Mouse (Mus musculus): ENCODE measurements around the gene Polg. TPM values are rescaled to one million over a fixed set of nuclear protein-coding genes. Genes with fewer than 3 reads are reported as not detected.
A peak's percentile ranks its signal among the peaks of the same experiment; 100 is the strongest.

The Polg gene
- polyA plus RNA-seq (2015; fragmentation: Nextera tagmentation; extraction: Ambion mirVana): 18.0 and 21.8 TPM in 2 replicates

DNA sequence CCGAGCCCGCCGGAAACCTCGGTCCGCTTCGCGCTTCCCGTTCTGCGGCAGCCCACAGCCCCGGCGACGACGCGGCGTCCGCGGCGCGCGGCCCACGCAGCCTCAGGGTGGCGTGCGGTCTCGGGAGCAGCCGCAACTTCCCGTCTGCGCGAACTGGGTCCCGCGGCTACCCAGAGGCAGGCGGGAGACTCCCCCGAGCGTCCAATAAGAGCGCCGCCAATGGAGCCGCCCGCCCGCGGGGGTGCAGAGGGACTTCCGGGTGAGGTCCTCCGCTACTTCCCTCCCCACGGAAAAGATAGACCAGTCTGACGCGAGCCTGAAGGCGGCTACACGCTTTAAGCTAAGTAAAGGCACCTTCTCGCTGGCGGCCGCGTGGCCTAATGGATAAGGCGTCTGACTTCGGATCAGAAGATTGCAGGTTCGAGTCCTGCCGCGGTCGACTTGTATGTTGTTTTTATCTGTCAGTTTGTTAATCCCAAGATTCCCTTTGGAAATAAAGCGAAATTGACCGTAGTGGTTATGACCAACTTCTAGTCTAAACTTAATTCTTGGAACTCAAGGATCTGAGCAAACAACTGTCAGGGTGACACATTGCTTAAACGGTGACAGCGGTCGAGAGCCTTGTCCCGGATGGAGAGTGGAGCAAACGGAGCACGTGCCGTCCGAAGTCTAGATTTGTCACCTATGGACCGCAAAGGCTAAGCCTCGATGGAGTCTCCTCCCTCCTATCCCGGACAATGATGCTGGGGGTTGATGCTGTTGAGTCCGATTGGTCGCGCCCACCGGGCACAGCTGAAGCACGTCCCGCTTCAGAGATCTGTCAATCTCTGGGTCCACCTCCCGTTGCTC lies at the start of gene Polg:
TSS of gene Polg (minus strand) at position 310 of the 849 bp plus-strand sequence.
- WGBS (ENCODE audit: insufficient replicate concordance): under 1% methylated on average over 76 of the region's 76 CpGs
- Histone ChIP-seq H3K4me3 (replicated peaks) (peak within 1 kb of the TSS; percentile 90), H3K4me1 (replicated peaks) (peaks cover 57% of the 10 kb centered on the region), H3K9me3 (replicated peaks) (no peaks in the 10 kb centered on the region), H3K27me3 (peaks cover 27% of the 10 kb centered on the region), H3K4me2 (peak within 1 kb of the TSS; percentile 97), H3K36me3 (replicated peaks) (peaks cover 31% of the 10 kb centered on the region), H3K9ac (peak within 1 kb of the TSS; percentile 88), H3K27ac (replicated peaks) (peak within 1 kb of the TSS; percentile 87)
- peak; percentile 94 for ATAC-seq (ENCODE audit: insufficient read depth)

DNA sequence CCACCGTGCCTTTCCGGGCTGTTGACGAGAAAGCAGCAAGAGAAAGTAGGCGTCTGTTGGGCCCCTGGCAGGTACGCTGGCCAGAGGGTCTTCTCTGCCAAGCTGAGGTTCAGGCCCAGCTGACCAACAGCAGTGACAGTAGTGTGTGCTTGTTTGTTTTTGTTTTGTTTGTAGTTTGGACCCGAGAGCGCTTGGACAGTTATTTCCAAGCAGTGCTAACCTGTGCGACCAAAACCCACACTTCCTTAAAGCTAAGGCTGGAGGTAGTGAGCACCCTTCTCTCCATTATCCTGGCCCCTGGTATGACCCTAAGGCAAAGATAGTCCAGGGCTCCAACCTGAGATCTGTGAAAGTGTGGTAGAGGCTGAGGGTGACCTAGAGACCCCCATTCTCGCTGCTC lies 49.7 kb upstream of the Polg start:
- no peak overlapping the region for H3K9ac ChIP-seq
- H3K4me1 ChIP-seq (replicated peaks): 0 out of 2 replicates have a peak, but pooled peaks cover 5% of the 10 kb centered on the region
- no peak overlapping the region for H3K27ac ChIP-seq (replicated peaks)
- peaks cover 99% of the 10 kb centered on the region for H3K27me3 ChIP-seq
- H3K36me3 ChIP-seq (replicated peaks): no peaks in the 10 kb centered on the region
- ATAC-seq (ENCODE audit: insufficient read depth): no peak
- 30% methylated on average over 9 of the region's 9 CpGs for whole genome bisulfite sequencing (ENCODE audit: insufficient replicate concordance)
- no peaks in the 10 kb centered on the region for H3K9me3 ChIP-seq (replicated peaks)
- 0 out of 2 replicates have a peak overlapping the region, but pooled peaks have one; percentile 28 for H3K4me3 ChIP-seq (replicated peaks)
- H3K4me2 ChIP-seq: no peak overlapping the region

DNA sequence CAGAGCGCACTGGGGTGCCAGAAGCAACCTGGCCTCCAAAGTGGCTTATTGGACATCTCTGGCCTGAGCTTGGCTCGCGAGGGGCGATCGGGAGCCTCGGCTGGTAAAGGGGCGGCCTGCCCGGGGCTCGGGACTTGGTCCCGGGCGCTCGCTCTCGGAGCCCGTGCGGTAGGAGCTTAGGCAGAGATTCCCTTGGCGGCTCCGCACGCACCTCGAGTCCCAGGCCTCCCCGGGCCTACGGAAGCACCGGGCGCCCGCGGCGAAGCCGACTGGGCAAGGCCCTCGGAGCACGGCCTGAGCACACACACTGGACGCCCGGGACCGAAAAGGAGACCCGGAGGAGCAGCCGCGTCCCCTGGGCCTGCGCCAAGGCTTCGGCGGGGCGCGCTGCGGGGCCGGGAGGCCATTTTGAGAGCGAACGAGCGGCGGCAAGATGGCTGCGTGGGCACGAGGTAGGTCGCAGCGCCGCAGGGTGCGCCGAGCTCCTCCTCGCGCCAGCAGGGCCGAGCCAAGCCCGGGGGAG lies 49.1 kb upstream of the Polg start:
- Histone ChIP-seq H3K27me3 (peaks cover 100% of the 10 kb centered on the region), H3K4me2 (peak overlapping the region; percentile 51), H3K4me3 (replicated peaks) (peak overlapping the region; percentile 28; the same call in 1 of the 2 replicates), H3K4me1 (replicated peaks) (0 out of 2 replicates have a peak, but pooled peaks cover 5% of the 10 kb centered on the region), H3K9me3 (replicated peaks) (no peaks in the 10 kb centered on the region), H3K27ac (replicated peaks) (no peak overlapping the region), H3K36me3 (replicated peaks) (no peaks in the 10 kb centered on the region), H3K9ac (no peak overlapping the region)
- no peak for ATAC-seq (ENCODE audit: insufficient read depth)
- 2% methylated on average over 57 of the region's 57 CpGs for WGBS (ENCODE audit: insufficient replicate concordance)

DNA sequence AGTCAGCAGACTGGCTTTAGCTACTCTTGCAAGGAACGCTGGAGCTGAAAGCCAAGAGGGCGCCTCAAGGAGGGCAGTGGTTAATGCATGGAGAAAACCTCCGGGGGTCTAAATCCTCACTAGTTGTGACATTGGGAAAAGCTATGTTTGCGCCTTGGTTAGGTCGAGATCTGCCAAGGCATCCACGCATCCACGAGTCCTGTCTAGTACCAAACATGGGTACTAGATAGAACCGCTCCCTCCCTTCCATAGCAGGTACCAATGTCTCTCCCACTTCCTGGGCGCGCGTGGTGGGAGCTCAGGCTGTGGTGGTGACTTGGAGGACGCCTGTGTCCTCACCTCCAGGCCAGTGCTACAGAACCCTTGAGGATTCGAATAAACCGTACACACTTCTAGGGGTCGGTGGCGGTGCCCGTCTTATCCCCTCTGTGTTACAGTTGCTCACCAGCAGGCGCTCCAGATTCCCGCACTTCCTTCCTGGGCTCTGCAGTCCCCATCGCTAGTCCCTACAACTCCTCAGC lies 48.3 kb upstream of the Polg start:
- ATAC-seq (ENCODE audit: insufficient read depth): no peak
- no peak overlapping the region for H3K4me3 ChIP-seq (replicated peaks)
- no peak overlapping the region for H3K4me2 ChIP-seq
- no peaks in the 10 kb centered on the region for H3K9me3 ChIP-seq (replicated peaks)
- 0 out of 2 replicates have a peak, but pooled peaks cover 5% of the 10 kb centered on the region for H3K4me1 ChIP-seq (replicated peaks)
- no peaks in the 10 kb centered on the region for H3K36me3 ChIP-seq (replicated peaks)
- WGBS (ENCODE audit: insufficient replicate concordance): 4% methylated on average over 20 of the region's 20 CpGs
- H3K27ac ChIP-seq (replicated peaks): no peak overlapping the region
- H3K9ac ChIP-seq: no peak overlapping the region
- H3K27me3 ChIP-seq: peaks cover 100% of the 10 kb centered on the region

DNA sequence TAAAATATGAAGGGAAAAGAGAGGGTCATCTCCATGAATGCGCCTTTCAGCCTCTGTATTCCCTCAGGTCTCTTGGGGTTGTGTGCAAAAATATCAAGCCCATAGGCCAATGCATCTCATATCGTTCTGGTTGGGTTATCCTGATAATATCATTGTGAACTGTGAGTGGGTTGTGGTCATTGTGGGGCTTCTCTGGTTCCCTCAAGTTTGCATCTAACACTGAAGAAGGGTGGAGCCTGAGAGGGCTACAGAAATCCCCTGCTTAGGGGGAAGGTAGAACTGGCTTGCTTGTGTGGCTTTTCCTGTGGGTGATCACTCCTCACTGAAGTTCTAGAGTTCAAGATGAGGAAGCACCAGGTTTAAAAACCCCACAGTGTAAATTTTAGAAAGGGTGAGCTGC lies 47.3 kb upstream of the Polg start:
- Histone ChIP-seq H3K9ac (no peak overlapping the region), H3K4me2 (no peak overlapping the region), H3K9me3 (replicated peaks) (no peaks in the 10 kb centered on the region), H3K36me3 (replicated peaks) (no peaks in the 10 kb centered on the region), H3K27ac (replicated peaks) (no peak overlapping the region), H3K4me1 (replicated peaks) (0 out of 2 replicates have a peak, but pooled peaks cover 10% of the 10 kb centered on the region), H3K27me3 (peaks cover 100% of the 10 kb centered on the region), H3K4me3 (replicated peaks) (no peak overlapping the region)
- ATAC-seq (ENCODE audit: insufficient read depth): no peak
- WGBS (ENCODE audit: insufficient replicate concordance): 9% methylated on average over 2 of the region's 2 CpGs

DNA sequence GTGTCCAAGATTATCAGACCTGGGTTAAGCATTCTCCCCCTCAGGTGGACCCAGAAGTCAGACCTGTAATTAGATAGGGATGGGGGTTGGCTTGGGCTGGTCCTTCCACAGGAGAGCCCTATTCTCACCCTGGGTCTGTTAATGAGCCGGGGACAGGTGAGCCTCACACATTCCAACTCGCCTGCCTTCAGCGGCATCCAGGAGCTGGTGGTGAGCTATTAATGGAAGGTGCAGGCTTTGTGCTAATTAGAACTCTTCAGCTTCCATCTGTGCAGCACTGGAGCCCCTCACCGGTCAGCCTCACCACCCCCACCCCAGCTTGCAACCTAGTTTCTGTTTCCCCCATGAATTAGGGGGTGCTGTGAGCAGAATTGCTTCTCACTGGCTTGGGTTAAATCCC lies 46.3 kb upstream of the Polg start:
- Histone ChIP-seq H3K27me3 (peaks cover 100% of the 10 kb centered on the region), H3K4me2 (no peak overlapping the region), H3K4me1 (replicated peaks) (0 out of 2 replicates have a peak, but pooled peaks cover 11% of the 10 kb centered on the region), H3K9ac (no peak overlapping the region), H3K36me3 (replicated peaks) (no peaks in the 10 kb centered on the region), H3K4me3 (replicated peaks) (no peak overlapping the region), H3K27ac (replicated peaks) (no peak overlapping the region), H3K9me3 (replicated peaks) (no peaks in the 10 kb centered on the region)
- ATAC-seq (ENCODE audit: insufficient read depth): no peak
- WGBS (ENCODE audit: insufficient replicate concordance): 9% methylated on average over 4 of the region's 4 CpGs

DNA sequence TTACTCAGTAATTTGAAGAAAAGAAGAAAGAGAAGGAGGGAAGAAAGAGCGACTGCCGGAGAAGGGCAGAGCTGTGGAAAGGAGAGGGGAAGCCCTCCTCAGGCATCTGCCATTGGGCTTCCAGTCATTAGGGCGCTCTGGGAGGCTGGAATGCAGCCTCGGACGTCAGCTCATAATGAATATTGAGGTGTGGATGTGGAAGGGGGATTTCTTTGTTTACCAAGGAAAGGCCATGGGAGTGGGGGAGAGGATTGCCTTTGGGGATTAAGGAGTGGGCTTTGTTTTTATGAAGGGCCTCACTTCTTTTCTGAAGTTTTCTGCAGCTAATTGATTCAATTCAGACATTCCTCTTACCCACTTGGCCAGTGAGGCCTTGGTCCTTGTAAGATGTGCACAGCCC lies 45.5 kb upstream of the Polg start:
- Histone ChIP-seq H3K4me3 (replicated peaks) (no peak overlapping the region), H3K4me2 (no peak overlapping the region), H3K9ac (no peak overlapping the region), H3K36me3 (replicated peaks) (no peaks in the 10 kb centered on the region), H3K27me3 (peaks cover 100% of the 10 kb centered on the region), H3K27ac (replicated peaks) (no peak overlapping the region), H3K4me1 (replicated peaks) (0 out of 2 replicates have a peak, but pooled peaks cover 11% of the 10 kb centered on the region), H3K9me3 (replicated peaks) (no peaks in the 10 kb centered on the region)
- 10% methylated on average over 5 of the region's 5 CpGs for WGBS (ENCODE audit: insufficient replicate concordance)
- no peak for ATAC-seq (ENCODE audit: insufficient read depth)

DNA sequence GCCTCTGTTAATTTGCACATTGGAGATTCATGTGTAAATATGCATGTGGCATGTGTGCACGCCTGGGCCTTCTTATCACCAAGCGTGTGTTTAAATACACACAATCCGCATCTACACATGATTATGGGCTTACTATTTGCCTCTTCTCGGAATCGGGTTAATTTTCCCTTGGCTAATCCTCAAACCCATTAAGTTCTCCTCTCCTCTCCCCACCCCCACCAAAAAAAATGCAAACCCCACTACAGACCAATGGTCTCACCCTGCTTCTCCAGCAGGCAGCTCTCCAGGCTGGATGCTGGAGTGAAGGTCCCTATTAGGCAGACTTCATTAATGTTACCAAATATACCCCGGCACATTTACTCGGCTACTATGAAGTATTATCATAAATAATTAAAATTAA lies 45.0 kb upstream of the Polg start:
- Histone ChIP-seq H3K4me3 (replicated peaks) (no peak overlapping the region), H3K9ac (no peak overlapping the region), H3K9me3 (replicated peaks) (no peaks in the 10 kb centered on the region), H3K27ac (replicated peaks) (no peak overlapping the region), H3K4me1 (replicated peaks) (0 out of 2 replicates have a peak, but pooled peaks cover 11% of the 10 kb centered on the region), H3K27me3 (peaks cover 100% of the 10 kb centered on the region), H3K36me3 (replicated peaks) (no peaks in the 10 kb centered on the region), H3K4me2 (no peak overlapping the region)
- no peak for ATAC-seq (ENCODE audit: insufficient read depth)
- WGBS (ENCODE audit: insufficient replicate concordance): 14% methylated on average over 7 of the region's 7 CpGs

DNA sequence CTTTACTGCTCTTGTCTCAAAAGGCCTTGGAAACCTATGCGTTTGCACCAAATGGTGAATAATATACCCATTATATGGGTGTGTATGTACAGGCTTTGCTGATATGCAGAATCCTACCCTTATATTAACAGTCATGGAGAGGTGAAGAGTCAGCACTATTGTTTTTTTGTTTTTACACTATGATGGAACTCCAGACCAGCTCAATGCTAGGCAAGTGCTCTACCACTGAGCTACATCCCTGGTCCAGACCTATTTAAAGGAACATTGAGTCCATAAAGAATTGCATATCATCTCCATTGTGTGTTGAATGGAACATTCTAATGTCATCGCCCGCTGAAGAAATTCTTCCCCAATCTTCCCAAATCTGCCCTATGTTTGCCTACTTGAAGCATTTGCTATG lies 44.5 kb upstream of the Polg start:
- H3K27me3 ChIP-seq: peaks cover 100% of the 10 kb centered on the region
- 19% methylated on average over 3 of the region's 3 CpGs for WGBS (ENCODE audit: insufficient replicate concordance)
- no peak overlapping the region for H3K4me3 ChIP-seq (replicated peaks)

DNA sequence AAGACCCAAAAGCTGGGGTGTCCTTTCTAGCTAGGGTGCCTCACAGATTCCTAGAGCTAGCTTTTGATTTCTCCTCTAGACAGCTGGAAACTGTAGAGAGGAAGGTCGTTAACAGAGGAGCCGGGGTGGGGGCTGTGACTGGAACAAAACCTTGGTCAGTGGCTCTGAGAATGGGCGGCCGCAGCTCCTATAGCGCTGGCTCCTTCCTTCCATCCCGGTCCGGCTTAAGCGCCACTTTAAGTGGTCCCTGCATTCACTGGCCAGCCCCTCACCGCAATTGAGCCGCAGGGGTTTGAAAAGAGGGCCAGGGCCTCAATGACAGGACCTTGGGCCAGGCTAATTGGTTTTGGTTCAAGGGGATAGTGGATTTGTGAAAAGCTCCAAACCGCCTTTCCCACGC lies 43.5 kb upstream of the Polg start:
- Histone ChIP-seq H3K4me1 (replicated peaks) (peaks cover 12% of the 10 kb centered on the region; the same call in 1 of the 2 replicates), H3K4me2 (no peak overlapping the region), H3K36me3 (replicated peaks) (no peaks in the 10 kb centered on the region), H3K9ac (no peak overlapping the region), H3K9me3 (replicated peaks) (no peaks in the 10 kb centered on the region), H3K27ac (replicated peaks) (no peak overlapping the region), H3K4me3 (replicated peaks) (no peak overlapping the region), H3K27me3 (peaks cover 100% of the 10 kb centered on the region)
- WGBS (ENCODE audit: insufficient replicate concordance): 2% methylated on average over 12 of the region's 12 CpGs
- no peak for ATAC-seq (ENCODE audit: insufficient read depth)

More for the DNA sequence above, 44.5 kb upstream of the Polg start:
- Histone ChIP-seq H3K9me3 (replicated peaks) (no peaks in the 10 kb centered on the region), H3K9ac (no peak overlapping the region), H3K4me1 (replicated peaks) (0 out of 2 replicates have a peak, but pooled peaks cover 11% of the 10 kb centered on the region), H3K4me2 (no peak overlapping the region), H3K36me3 (replicated peaks) (no peaks in the 10 kb centered on the region), H3K27ac (replicated peaks) (no peak overlapping the region)
- ATAC-seq (ENCODE audit: insufficient read depth): no peak

DNA sequence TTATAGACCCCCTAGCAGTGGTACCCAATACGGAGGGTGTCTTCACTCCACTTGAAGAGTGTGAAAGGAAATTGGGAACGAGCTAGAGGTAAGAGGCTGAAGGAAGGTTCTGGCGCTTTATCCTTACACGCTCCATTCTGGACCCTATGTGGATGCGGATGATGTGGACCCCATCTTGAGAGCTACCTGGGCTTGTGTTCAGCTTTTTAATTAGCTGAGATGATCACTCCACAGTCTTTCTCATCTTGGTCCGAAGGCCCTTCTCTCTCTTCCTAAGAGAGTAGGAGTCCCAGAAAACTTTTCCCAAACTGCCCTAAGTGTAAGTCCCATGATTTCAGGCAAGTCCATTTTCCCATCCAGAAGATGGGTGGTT lies 43.1 kb upstream of the Polg start:
- 13% methylated on average over 6 of the region's 6 CpGs for WGBS (ENCODE audit: insufficient replicate concordance)
- no peak overlapping the region for H3K4me3 ChIP-seq (replicated peaks)
- no peak overlapping the region for H3K27ac ChIP-seq (replicated peaks)
- no peak overlapping the region for H3K9ac ChIP-seq
- H3K9me3 ChIP-seq (replicated peaks): no peaks in the 10 kb centered on the region
- H3K4me2 ChIP-seq: no peak overlapping the region
- no peak for ATAC-seq (ENCODE audit: insufficient read depth)
- peaks cover 100% of the 10 kb centered on the region for H3K27me3 ChIP-seq
- no peaks in the 10 kb centered on the region for H3K36me3 ChIP-seq (replicated peaks)
- H3K4me1 ChIP-seq (replicated peaks): peaks cover 14% of the 10 kb centered on the region; the same call in 1 of the 2 replicates
